13 mouse cellular contexts compared by ENCODE assay signal in the genomic region with DNA sequence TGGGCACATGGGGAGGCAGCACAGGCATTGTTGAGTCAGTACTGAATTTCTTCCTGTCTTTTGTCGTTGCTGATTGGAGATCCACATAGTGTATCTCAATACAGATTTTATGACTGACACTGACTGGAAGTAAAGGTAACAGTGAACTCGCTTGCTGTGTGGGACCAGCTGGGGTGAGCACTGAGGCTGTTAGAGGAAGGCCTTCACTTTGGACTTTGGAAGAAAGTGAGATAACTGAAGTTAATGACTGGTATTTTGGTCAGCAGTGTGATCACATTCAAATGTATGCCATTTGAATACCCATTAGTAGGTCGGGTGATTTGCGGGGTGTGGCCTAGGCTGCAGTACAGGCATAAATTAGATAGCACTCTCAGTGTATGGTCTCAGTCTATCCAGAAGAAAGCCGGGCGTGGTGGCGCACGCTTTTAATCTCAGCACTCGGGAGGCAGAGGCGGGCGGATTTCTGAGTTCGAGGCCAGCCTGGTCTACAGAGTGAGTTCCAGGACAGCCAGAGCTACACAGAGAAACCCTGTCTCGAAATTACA.
"Had no signal": no experiment of that assay in that cellular context is flagged by ENCODE, and none has a peak within 500 bp of the region (broad histone marks: within the 10 kb centered on the region; RNA-seq: fewer than 3 reads in every experiment).

No protein-coding gene starts in this region.

- H3K9ac ChIP-seq: liver, embryonic 14.5 days; midbrain, embryonic 12.5 days had no signal

- H3K4me2 ChIP-seq: midbrain, embryonic 12.5 days had no signal

- H3K27ac ChIP-seq: kidney, postnatal 0 days; limb, embryonic 10.5 days; liver, embryonic 14.5 days; midbrain, embryonic 12.5 days had no signal

- H3K4me3 ChIP-seq: limb, embryonic 10.5 days; midbrain, embryonic 12.5 days had no signal

- ATAC-seq: lung, postnatal 0 days had no signal

- H3K36me3 ChIP-seq: midbrain, embryonic 12.5 days had no signal

- H3K9me3 ChIP-seq: limb, embryonic 10.5 days; midbrain, embryonic 12.5 days had no signal

- H3K27me3 ChIP-seq: midbrain, embryonic 12.5 days had no signal

- DNase-seq: kidney, adult 11 months; kidney, adult 9 months; kidney, postnatal 36 days; lung, adult 2 months; lung, postnatal 36 days; right cerebral cortex, postnatal 25 days; thymus, adult 2 months; thymus, postnatal 25 days had no signal
